Mouse (Mus musculus): ENCODE results near the gene Pappa2. TPM values are rescaled to one million over a fixed set of nuclear protein-coding genes. Genes with fewer than 3 reads are reported as not detected.

The Pappa2 gene
- polyA plus RNA-seq, 1 experiment from 2014 or later: 1.1 TPM

- H3K4me2 ChIP-seq (ENCODE audit: low read depth, low read length): no peak overlapping the region
- no peak overlapping the region for H3K9ac ChIP-seq (ENCODE audit: low read length)
- no peaks in the 10 kb centered on the region for H3K36me3 ChIP-seq (ENCODE audit: control insufficient read depth, insufficient read depth, low read length)
- no peaks in the 10 kb centered on the region for H3K27me3 ChIP-seq (ENCODE audit: control insufficient read depth, insufficient read depth, low read depth, low read length)
- no peak overlapping the region for H3K27ac ChIP-seq (ENCODE audit: low read length)
- H3K4me1 ChIP-seq (replicated peaks; ENCODE audit: control insufficient read depth, insufficient read depth, low read length): 0 out of 2 replicates have a peak, but pooled peaks cover 2% of the 10 kb centered on the region
- H3K9me3 ChIP-seq (ENCODE audit: control insufficient read depth, low read length): no peaks in the 10 kb centered on the region
- ATAC-seq (ENCODE audit: low read depth): peak; percentile 43; the same call in 1 of the 2 replicates
- WGBS: 46% methylated on average over 10 of the region's 10 CpGs
- no peak overlapping the region for H3K4me3 ChIP-seq (ENCODE audit: low read length)
Measured at GRCm38 (mm10) chr1:158748356-158749096, 231.8 kb downstream of the Pappa2 start.

- Histone ChIP-seq H3K9ac (ENCODE audit: low read length) (no peak overlapping the region), H3K9me3 (ENCODE audit: control insufficient read depth, low read length) (no peaks in the 10 kb centered on the region), H3K4me1 (replicated peaks; ENCODE audit: control insufficient read depth, insufficient read depth, low read length) (peaks cover 3% of the 10 kb centered on the region; the same call in 1 of the 2 replicates), H3K27me3 (ENCODE audit: control insufficient read depth, insufficient read depth, low read depth, low read length) (no peaks in the 10 kb centered on the region), H3K36me3 (ENCODE audit: control insufficient read depth, insufficient read depth, low read length) (no peaks in the 10 kb centered on the region), H3K4me3 (ENCODE audit: low read length) (no peak overlapping the region), H3K27ac (ENCODE audit: low read length) (no peak overlapping the region), H3K4me2 (ENCODE audit: low read depth, low read length) (no peak overlapping the region)
- 74% methylated on average over 5 of the region's 5 CpGs for WGBS
- ATAC-seq (ENCODE audit: low read depth): no peak
Measured at GRCm38 (mm10) chr1:158741449-158741848, 238.8 kb downstream of the Pappa2 start.

GRCm38 (mm10) chr1:158740949-158741348 is 239.3 kb downstream of the Pappa2 start:
- no peak overlapping the region for H3K4me3 ChIP-seq (ENCODE audit: low read length)
- H3K9ac ChIP-seq (ENCODE audit: low read length): no peak overlapping the region
- ATAC-seq (ENCODE audit: low read depth): no peak
- no peaks in the 10 kb centered on the region for H3K36me3 ChIP-seq (ENCODE audit: control insufficient read depth, insufficient read depth, low read length)
- H3K4me2 ChIP-seq (ENCODE audit: low read depth, low read length): no peak overlapping the region
- H3K27ac ChIP-seq (ENCODE audit: low read length): no peak overlapping the region
- WGBS: 81% methylated on average over 5 of the region's 5 CpGs
- H3K9me3 ChIP-seq (ENCODE audit: control insufficient read depth, low read length): no peaks in the 10 kb centered on the region
- no peaks in the 10 kb centered on the region for H3K27me3 ChIP-seq (ENCODE audit: control insufficient read depth, insufficient read depth, low read depth, low read length)
- H3K4me1 ChIP-seq (replicated peaks; ENCODE audit: control insufficient read depth, insufficient read depth, low read length): peaks cover 3% of the 10 kb centered on the region; the same call in 1 of the 2 replicates

GRCm38 (mm10) chr1:158740161-158740766 is 240.0 kb downstream of the Pappa2 start:
- no peaks in the 10 kb centered on the region for H3K36me3 ChIP-seq (ENCODE audit: control insufficient read depth, insufficient read depth, low read length)
- H3K27me3 ChIP-seq (ENCODE audit: control insufficient read depth, insufficient read depth, low read depth, low read length): no peaks in the 10 kb centered on the region
- 58% methylated on average over 6 of the region's 6 CpGs for WGBS
- no peak for ATAC-seq (ENCODE audit: low read depth)
- H3K27ac ChIP-seq (ENCODE audit: low read length): no peak overlapping the region
- H3K4me1 ChIP-seq (replicated peaks; ENCODE audit: control insufficient read depth, insufficient read depth, low read length): peaks cover 3% of the 10 kb centered on the region; the same call in 1 of the 2 replicates
- no peak overlapping the region for H3K4me3 ChIP-seq (ENCODE audit: low read length)
- H3K9ac ChIP-seq (ENCODE audit: low read length): no peak overlapping the region
- no peaks in the 10 kb centered on the region for H3K9me3 ChIP-seq (ENCODE audit: control insufficient read depth, low read length)
- no peak overlapping the region for H3K4me2 ChIP-seq (ENCODE audit: low read depth, low read length)

- no peak for ATAC-seq (ENCODE audit: low read depth)
- Histone ChIP-seq H3K4me2 (ENCODE audit: low read depth, low read length) (no peak overlapping the region), H3K36me3 (ENCODE audit: control insufficient read depth, insufficient read depth, low read length) (no peaks in the 10 kb centered on the region), H3K4me3 (ENCODE audit: low read length) (no peak overlapping the region), H3K9me3 (ENCODE audit: control insufficient read depth, low read length) (no peaks in the 10 kb centered on the region), H3K27ac (ENCODE audit: low read length) (no peak overlapping the region), H3K27me3 (ENCODE audit: control insufficient read depth, insufficient read depth, low read depth, low read length) (no peaks in the 10 kb centered on the region), H3K4me1 (replicated peaks; ENCODE audit: control insufficient read depth, insufficient read depth, low read length) (peaks cover 3% of the 10 kb centered on the region; the same call in 1 of the 2 replicates), H3K9ac (ENCODE audit: low read length) (no peak overlapping the region)
- 35% methylated on average over 5 of the region's 5 CpGs for WGBS
Measured at GRCm38 (mm10) chr1:158739132-158739919, 241.0 kb downstream of the Pappa2 start.

- no peaks in the 10 kb centered on the region for H3K36me3 ChIP-seq (ENCODE audit: control insufficient read depth, insufficient read depth, low read length)
- no peak for ATAC-seq (ENCODE audit: low read depth)
- H3K4me2 ChIP-seq (ENCODE audit: low read depth, low read length): no peak overlapping the region
- H3K9me3 ChIP-seq (ENCODE audit: control insufficient read depth, low read length): no peaks in the 10 kb centered on the region
- H3K9ac ChIP-seq (ENCODE audit: low read length): no peak overlapping the region
- no peaks in the 10 kb centered on the region for H3K4me1 ChIP-seq (replicated peaks; ENCODE audit: control insufficient read depth, insufficient read depth, low read length)
- WGBS: 45% methylated on average over 4 of the region's 4 CpGs
- no peak overlapping the region for H3K4me3 ChIP-seq (ENCODE audit: low read length)
- H3K27ac ChIP-seq (ENCODE audit: low read length): no peak overlapping the region
- H3K27me3 ChIP-seq (ENCODE audit: control insufficient read depth, insufficient read depth, low read depth, low read length): no peaks in the 10 kb centered on the region
Measured at GRCm38 (mm10) chr1:158732868-158733496, 247.3 kb downstream of the Pappa2 start.

- H3K4me2 ChIP-seq (ENCODE audit: low read depth, low read length): no peak overlapping the region
- no peaks in the 10 kb centered on the region for H3K36me3 ChIP-seq (ENCODE audit: control insufficient read depth, insufficient read depth, low read length)
- H3K9ac ChIP-seq (ENCODE audit: low read length): no peak overlapping the region
- no peak overlapping the region for H3K27ac ChIP-seq (ENCODE audit: low read length)
- H3K27me3 ChIP-seq (ENCODE audit: control insufficient read depth, insufficient read depth, low read depth, low read length): no peaks in the 10 kb centered on the region
- peak; percentile 12; the same call in 1 of the 2 replicates for ATAC-seq (ENCODE audit: low read depth)
- WGBS: 32% methylated on average over 5 of the region's 5 CpGs
- H3K4me1 ChIP-seq (replicated peaks; ENCODE audit: control insufficient read depth, insufficient read depth, low read length): 0 out of 2 replicates have a peak, but pooled peaks cover 2% of the 10 kb centered on the region
- H3K9me3 ChIP-seq (ENCODE audit: control insufficient read depth, low read length): no peaks in the 10 kb centered on the region
- H3K4me3 ChIP-seq (ENCODE audit: low read length): no peak overlapping the region
Measured at GRCm38 (mm10) chr1:158713301-158714095, 266.8 kb downstream of the Pappa2 start.

- 54% methylated on average over 1 of the region's 1 CpGs for WGBS
- Histone ChIP-seq H3K27me3 (ENCODE audit: control insufficient read depth, insufficient read depth, low read depth, low read length) (no peaks in the 10 kb centered on the region), H3K9me3 (ENCODE audit: control insufficient read depth, low read length) (no peaks in the 10 kb centered on the region), H3K36me3 (ENCODE audit: control insufficient read depth, insufficient read depth, low read length) (no peaks in the 10 kb centered on the region), H3K27ac (ENCODE audit: low read length) (no peak overlapping the region), H3K4me2 (ENCODE audit: low read depth, low read length) (no peak overlapping the region), H3K4me1 (replicated peaks; ENCODE audit: control insufficient read depth, insufficient read depth, low read length) (no peaks in the 10 kb centered on the region), H3K9ac (ENCODE audit: low read length) (no peak overlapping the region), H3K4me3 (ENCODE audit: low read length) (no peak overlapping the region)
- ATAC-seq (ENCODE audit: low read depth): no peak
Measured at GRCm38 (mm10) chr1:158701336-158701735, 279.0 kb downstream of the Pappa2 start.

All from lung, embryonic 16.5 days (tissue).